Mouse (Mus musculus) megakaryocyte-erythroid progenitor cell, adult 5-6 weeks (primary cell): ENCODE data around the gene Zfp937. TPM values are rescaled to one million over a fixed set of nuclear protein-coding genes. Genes with fewer than 3 reads are reported as not detected.
A peak's percentile ranks its signal among the peaks of the same experiment; 100 is the strongest.
"Not testable (repeated sequence)": the region's sequence is repeated elsewhere in the genome, so short reads cannot be mapped to it uniquely, and the experiment has no call there.

Experiments used
- ATAC-seq: replicated peaks from 2 replicates; pipeline ENCODE4 v1.8.0; 2016; ENCODE audit warnings: mild to moderate bottlenecking, inconsistent platforms; ENCODE audit not compliant: severe bottlenecking, poor library complexity, low FRiP score, low TSS enrichment
- total RNA-seq, 2 experiments: library from RNA; stranded (forward) in 1 of 2; stranded (reverse) in 1 of 2; fragments of 200-1000, 215-1000 nt in 1 of 2; fragments of >200 nt in 1 of 2; fragmentation: Nextera tagmentation in 1 of 2; gene quantifications; 2 replicates each; pipeline ENCODE4 v1.2.3; 2014 to 2017

The Zfp937 gene
- total RNA-seq (2014; fragmentation: Nextera tagmentation) (2.5 TPM in 1 of 2 replicates, not detected in the other), total RNA-seq (2017) (0.52 and 2.1 TPM in 2 replicates)

GRCm38 (mm10) chr2:150217600-150218362 lies at the start of gene Zfp937:
Zfp937 (plus strand) TSS chr2:150218073.
- ATAC-seq, result peak; percentile 100

GRCm38 (mm10) chr2:150173833-150174232 lies 44.0 kb upstream of the Zfp937 start:
- no peak for ATAC-seq

- not testable (repeated sequence) for ATAC-seq
Observed at GRCm38 (mm10) chr2:150179579-150179978, 38.3 kb upstream of the Zfp937 start, which contains the start of gene Gm10770. Gm10770 (minus strand) TSS chr2:150179679.

- ATAC-seq, result not testable (repeated sequence)
Observed at GRCm38 (mm10) chr2:150181046-150181445, 36.8 kb upstream of the Zfp937 start.

GRCm38 (mm10) chr2:150181570-150181999 lies 36.3 kb upstream of the Zfp937 start, which contains the start of gene Gm14139:
Gm14139 (plus strand) TSS chr2:150181755.
- not testable (repeated sequence) for ATAC-seq

GRCm38 (mm10) chr2:150218363-150218725 lies 471 bp downstream of the Zfp937 start:
- not testable (repeated sequence) for ATAC-seq

GRCm38 (mm10) chr2:150223263-150223662 lies 5.4 kb downstream of the Zfp937 start:
- not testable (repeated sequence) for ATAC-seq

- ATAC-seq, result no peak
Observed at GRCm38 (mm10) chr2:150243211-150243610, 25.3 kb downstream of the Zfp937 start.

- not testable (repeated sequence) for ATAC-seq
Observed at GRCm38 (mm10) chr2:150255491-150255890, 37.6 kb downstream of the Zfp937 start, which contains the start of gene Gm21994. Gm21994 (minus strand) TSS chr2:150255591.

GRCm38 (mm10) chr2:150256861-150257260 lies 39.0 kb downstream of the Zfp937 start:
- ATAC-seq, result not testable (repeated sequence)

- not testable (repeated sequence) for ATAC-seq
Observed at GRCm38 (mm10) chr2:150257291-150257690, 39.4 kb downstream of the Zfp937 start, which contains the start of gene Gm14124. Gm14124 (plus strand) TSS chr2:150257517.

Other genes with a start within 250 kb of the Zfp937 start
- gene Zfp120, start 81.4 kb upstream of the Zfp937 start, total RNA-seq (2014; fragmentation: Nextera tagmentation), result 6.2 and 9.2 TPM in 2 replicates
- gene Zfp120, start 81.4 kb upstream of the Zfp937 start, total RNA-seq (2017), result 9.4 and 33.6 TPM in 2 replicates
- gene Gm10770, start 38.4 kb upstream of the Zfp937 start, total RNA-seq (2014; fragmentation: Nextera tagmentation), result not detected in 2 replicates
- not detected in 2 replicates for gene Gm10770, start 38.4 kb upstream of the Zfp937 start, total RNA-seq (2017)
- gene Gm14139, start 36.3 kb upstream of the Zfp937 start, total RNA-seq (2014; fragmentation: Nextera tagmentation), result 0.40 TPM in 1 of 2 replicates, not detected in the other
- not detected in 2 replicates for gene Gm14139, start 36.3 kb upstream of the Zfp937 start, total RNA-seq (2017)
- gene Gm21994, start 37.5 kb downstream of the Zfp937 start, total RNA-seq (2014; fragmentation: Nextera tagmentation), result 2.3 and 3.2 TPM in 2 replicates
- 3.6 and 7.5 TPM in 2 replicates for gene Gm21994, start 37.5 kb downstream of the Zfp937 start, total RNA-seq (2017)
- not detected in 2 replicates for gene Gm14124, start 39.4 kb downstream of the Zfp937 start, total RNA-seq (2014; fragmentation: Nextera tagmentation)
- not detected in 2 replicates for gene Gm14124, start 39.4 kb downstream of the Zfp937 start, total RNA-seq (2017)
- not detected in 2 replicates for gene Gm10130, start 105.6 kb downstream of the Zfp937 start, total RNA-seq (2014; fragmentation: Nextera tagmentation)
- 15.1 and 22.5 TPM in 2 replicates for gene Gm10130, start 105.6 kb downstream of the Zfp937 start, total RNA-seq (2017)
- gene 3300002I08Rik, start 144.7 kb downstream of the Zfp937 start, total RNA-seq (2014; fragmentation: Nextera tagmentation), result 1.5 and 1.6 TPM in 2 replicates
- gene 3300002I08Rik, start 144.7 kb downstream of the Zfp937 start, total RNA-seq (2017), result 3.5 TPM in 2 replicates
- 1.4 and 2.1 TPM in 2 replicates for gene Zfp442, start 233.4 kb downstream of the Zfp937 start, total RNA-seq (2014; fragmentation: Nextera tagmentation)
- gene Zfp442, start 233.4 kb downstream of the Zfp937 start, total RNA-seq (2017), result 2.5 and 3.1 TPM in 2 replicates